In the genomic region with DNA sequence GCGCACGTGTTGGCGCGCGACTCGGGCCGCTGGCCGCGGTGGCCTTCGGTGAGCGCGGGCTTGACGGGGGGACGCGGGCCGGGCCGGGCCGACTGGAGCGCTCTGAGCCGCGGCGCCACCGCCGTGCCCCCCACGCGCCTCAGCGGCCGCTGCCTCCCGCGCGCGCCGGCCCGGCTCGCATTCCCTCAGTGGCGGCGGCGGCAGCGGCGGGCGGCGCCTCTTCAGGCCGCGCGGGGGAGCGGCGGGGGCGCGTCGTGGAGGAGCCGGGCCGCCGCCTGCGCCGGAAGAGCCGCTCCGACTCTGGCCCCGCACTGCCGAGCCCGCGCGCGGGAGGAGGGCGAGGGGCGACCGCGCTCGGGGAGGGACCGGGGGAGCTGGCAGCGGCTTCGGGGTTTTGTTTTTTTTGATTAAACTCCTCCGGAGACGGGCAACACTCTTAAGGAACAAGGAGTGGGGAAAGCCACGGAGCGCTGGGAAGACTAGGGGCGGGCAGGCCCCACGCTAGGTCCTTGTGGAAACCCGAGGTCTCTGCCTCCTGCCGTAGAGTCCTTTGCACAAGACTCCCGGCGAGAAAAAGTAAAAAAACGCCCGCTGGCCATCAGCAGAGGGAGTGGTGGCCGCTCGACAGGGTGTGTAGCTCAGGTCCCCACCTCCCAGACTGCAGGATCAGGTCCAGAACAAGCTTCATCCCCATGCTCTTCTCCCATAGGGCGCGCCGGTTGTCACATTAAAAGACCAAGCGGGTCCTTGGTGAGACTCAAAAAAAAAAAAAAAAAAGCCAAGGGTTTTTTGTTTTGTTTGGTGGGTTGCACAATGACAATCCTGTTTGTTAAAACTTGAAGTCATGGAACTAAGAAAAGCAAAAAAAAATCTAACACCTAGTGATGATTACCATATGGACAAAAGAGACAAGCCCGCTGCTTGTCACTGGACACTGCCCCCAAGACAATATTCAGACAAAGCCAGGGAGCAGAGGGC, we compare ENCODE assay signal across 8 mouse cellular contexts. TPM values are rescaled to one million over a fixed set of nuclear protein-coding genes. Genes with fewer than 3 reads are reported as not detected.
DNase-seq lines count a peak whose midpoint lies in the region; ATAC-seq lines count a peak whose summit lies in the region.

Gene Pitpnm2, minus strand, starts transcription at position 147 of the 978 bp plus-strand sequence.

- no peaks in the 10 kb centered on the region for H3K9me3 ChIP-seq in erythroblast, embryonic 14.5 days (ENCODE audit: control insufficient read depth, low read length)
- H3K9me3 ChIP-seq in embryonic facial prominence, embryonic 12.5 days: no peaks in the 10 kb centered on the region
- no peaks in the 10 kb centered on the region for H3K9me3 ChIP-seq in heart, embryonic 13.5 days

- no peak for ATAC-seq in erythroblast, adult 5-6 weeks (replicated peaks; ENCODE audit: low FRiP score, poor library complexity, severe bottlenecking)
- ATAC-seq in embryonic facial prominence, embryonic 12.5 days (ENCODE audit: insufficient number of reproducible peaks, insufficient read depth, low FRiP score, low TSS enrichment): peak; percentile 18; the same call in 1 of the 2 replicates
- ATAC-seq in heart, embryonic 13.5 days (ENCODE audit: extremely low read depth, insufficient number of reproducible peaks, low FRiP score, low TSS enrichment): peak; percentile 27; the same call in 1 of the 2 replicates

- peak within 1 kb of the TSS; percentile 74 for H3K27ac ChIP-seq in embryonic facial prominence, embryonic 12.5 days
- H3K27ac ChIP-seq in heart, embryonic 13.5 days (replicated peaks): peak within 1 kb of the TSS; percentile 90

- peak; percentile 72 for DNase-seq in adrenal gland, adult 2 months
- DNase-seq in kidney, postnatal 4 days: peak; percentile 67 to 79
- DNase-seq in lung, postnatal 10 days: peak; percentile 66
- DNase-seq in retina, postnatal 1 day: peak; percentile 75

- 1% methylated on average over 68 of the region's 90 CpGs for WGBS in embryonic facial prominence, embryonic 12.5 days
- WGBS in heart, embryonic 13.5 days: under 1% methylated on average over 89 of the region's 90 CpGs

- peaks cover 26% of the 10 kb centered on the region for H3K4me1 ChIP-seq in erythroblast, embryonic 14.5 days (ENCODE audit: control insufficient read depth)
- peaks cover 22% of the 10 kb centered on the region for H3K4me1 ChIP-seq in embryonic facial prominence, embryonic 12.5 days
- H3K4me1 ChIP-seq in heart, embryonic 13.5 days: peaks cover 36% of the 10 kb centered on the region

- H3K4me2 ChIP-seq in embryonic facial prominence, embryonic 12.5 days (replicated peaks): peak within 1 kb of the TSS; percentile 78
- H3K4me2 ChIP-seq in heart, embryonic 13.5 days: peak within 1 kb of the TSS; percentile 87

- H3K4me3 ChIP-seq in erythroblast, embryonic 14.5 days (replicated peaks): peak within 1 kb of the TSS; percentile 70
- H3K4me3 ChIP-seq in embryonic facial prominence, embryonic 12.5 days: peak within 1 kb of the TSS; percentile 60
- peak within 1 kb of the TSS; percentile 88 for H3K4me3 ChIP-seq in heart, embryonic 13.5 days

- H3K27me3 ChIP-seq in erythroblast, embryonic 14.5 days (ENCODE audit: control insufficient read depth): no peaks in the 10 kb centered on the region
- H3K27me3 ChIP-seq in embryonic facial prominence, embryonic 12.5 days: 0 out of 2 replicates have a peak, but pooled peaks cover 3% of the 10 kb centered on the region
- H3K27me3 ChIP-seq in heart, embryonic 13.5 days (replicated peaks): no peaks in the 10 kb centered on the region

- peaks cover 23% of the 10 kb centered on the region for H3K36me3 ChIP-seq in erythroblast, embryonic 14.5 days (ENCODE audit: control insufficient read depth)
- H3K36me3 ChIP-seq in embryonic facial prominence, embryonic 12.5 days: peaks cover 8% of the 10 kb centered on the region
- peaks cover 35% of the 10 kb centered on the region for H3K36me3 ChIP-seq in heart, embryonic 13.5 days

- peak within 1 kb of the TSS; percentile 86 for H3K9ac ChIP-seq in embryonic facial prominence, embryonic 12.5 days
- peak within 1 kb of the TSS; percentile 97 for H3K9ac ChIP-seq in heart, embryonic 13.5 days

RNA-seq across cellular contexts. Expression of gene Pitpnm2, which starts in this region (rescaled TPM):
- polyA plus RNA-seq in erythroblast, embryonic 14.5 days (2012): 0.37 and 0.38 TPM in 2 replicates
- total RNA-seq in erythroblast, adult 5-6 weeks (2015; ENCODE audit: low replicate concordance): 0.42 and 1.9 TPM in 2 replicates
- total RNA-seq in erythroblast, adult 5-6 weeks (2017; ENCODE audit: low replicate concordance): 0.28 and 1.0 TPM in 2 replicates
- total RNA-seq in adrenal gland, adult 2 months (2021): 10 to 100 TPM; 41.6 to 65.2 TPM
- polyA plus RNA-seq in adrenal gland, adult 2 months (2012; rRNA removed): 158 and 207 TPM in 2 replicates
- polyA plus RNA-seq in embryonic facial prominence, embryonic 12.5 days (2016; fragmentation: Nextera tagmentation; extraction: Ambion mirVana): 4.4 and 4.8 TPM in 2 replicates
- 5.1 and 6.6 TPM in 2 replicates for polyA plus RNA-seq in heart, embryonic 13.5 days (2015; fragmentation: Nextera tagmentation; extraction: Ambion mirVana)

Comparison
In these comparisons a context has a peak if more than half of its experiments do, and no peak if none do; other contexts are left out.
1. RNA of gene Pitpnm2 (total RNA-seq): 41.6 to 65.2 TPM in adrenal gland, adult 2 months; 0.28 to 1.9 TPM in erythroblast, adult 5-6 weeks; every median in the first group is over 10 times any median in the second.
2. RNA of gene Pitpnm2 (polyA plus RNA-seq): 158 to 207 TPM in adrenal gland, adult 2 months; 5.1 to 6.6 TPM in heart, embryonic 13.5 days, 4.4 to 4.8 TPM in embryonic facial prominence, embryonic 12.5 days and 0.37 to 0.38 TPM in erythroblast, embryonic 14.5 days; every median in the first group is over 10 times any median in the second.
3. Peak in every context shown above with its lines, with median percentiles within 50 percentile points of each other: H3K4me3 ChIP-seq and DNase-seq.